Mouse (Mus musculus) mature B cell (primary cell): Measurements from ENCODE around the gene Gsk3a.

ENCODE experiments used
- in situ Hi-C: fragments of 300-500 bp; cut with MboI; formaldehyde crosslinking; loops from 2 replicates; pipeline ENCODE4 v1.14.3; 2019

Gsk3a gene

GRCm38 (mm10) chr7:25187662-25188650 is 49.7 kb downstream of the Gsk3a start:
- in situ Hi-C loops, result loop anchor here (5.0 to 10.0 kb wide), 2 partner anchors 56 to 87 kb away; no protein-coding TSS in a partner anchor

GRCm38 (mm10) chr7:25184091-25184490 is 53.6 kb downstream of the Gsk3a start:
- in situ Hi-C loops, result loop anchor here (5.0 to 10.0 kb wide), 2 partner anchors 77 to 91 kb away; no protein-coding TSS in a partner anchor

GRCm38 (mm10) chr7:25181814-25182213 is 55.8 kb downstream of the Gsk3a start:
- in situ Hi-C loops, result loop anchor here (5.0 to 10.0 kb wide), 2 partner anchors 75 to 93 kb away; no protein-coding TSS in a partner anchor

GRCm38 (mm10) chr7:25181331-25181790 is 56.3 kb downstream of the Gsk3a start:
- in situ Hi-C loops, result loop anchor here (5.0 to 10.0 kb wide), 2 partner anchors 74 to 93 kb away; no protein-coding TSS in a partner anchor

- in situ Hi-C loops, result loop anchor here (5.0 to 10.0 kb wide), 2 partner anchors 73 to 94 kb away; no protein-coding TSS in a partner anchor
Measured at GRCm38 (mm10) chr7:25180512-25180911, 57.1 kb downstream of the Gsk3a start.

- in situ Hi-C loops, result loop anchor here (5.0 to 10.0 kb wide), 2 partner anchors 72 to 95 kb away; no protein-coding TSS in a partner anchor
Measured at GRCm38 (mm10) chr7:25179606-25180161, 58.0 kb downstream of the Gsk3a start, which contains the start of gene Pou2f2. TSS of gene Pou2f2 (minus strand) at chr7:25179726.

- in situ Hi-C loops, result no loop called here
Measured at GRCm38 (mm10) chr7:25178787-25179605, 58.7 kb downstream of the Gsk3a start.

GRCm38 (mm10) chr7:25178317-25178716 is 59.3 kb downstream of the Gsk3a start:
- in situ Hi-C loops, result no loop called here
